Mouse (Mus musculus) E14TG2a.4 (cell line): ENCODE measurements around the gene Plcb3.

Source experiments
- H3K27me3 ChIP-seq: 2 replicates; pipeline ENCODE4 v1.6.1; 2014; ENCODE audit warnings: low read length, control low read depth; ENCODE audit not compliant: insufficient read depth
- H3K36me3 ChIP-seq: 2 replicates; pipeline ENCODE4 v1.6.1; 2014; ENCODE audit warnings: low read length, control low read depth; ENCODE audit not compliant: insufficient read depth
- H3K4me1 ChIP-seq: replicated peaks from 2 replicates; pipeline ENCODE4 v1.6.1; 2014; ENCODE audit warnings: low read depth, low read length, control low read depth
- H3K4me3 ChIP-seq: replicated peaks from 2 replicates; pipeline ENCODE4 v1.5.1; 2014; ENCODE audit warnings: mild to moderate bottlenecking, low read length
- H3K9me3 ChIP-seq: 2 replicates; pipeline ENCODE4 v1.6.1; 2014; ENCODE audit warnings: low read length, control low read depth
- CTCF ChIP-seq: conservative IDR thresholded peaks from 2 replicates; pipeline ENCODE4 v1.5.1; 2014; ENCODE audit warnings: low read length
- NANOG ChIP-seq: IDR thresholded peaks from 2 replicates; pipeline ENCODE4 v1.6.1; 2014; ENCODE audit warnings: borderline replicate concordance, low read length, mixed read lengths
- POU5F1 ChIP-seq: IDR thresholded peaks from 2 replicates; pipeline ENCODE4 v1.6.1; 2014; ENCODE audit warnings: low read length, borderline replicate concordance

Gene Plcb3

DNA sequence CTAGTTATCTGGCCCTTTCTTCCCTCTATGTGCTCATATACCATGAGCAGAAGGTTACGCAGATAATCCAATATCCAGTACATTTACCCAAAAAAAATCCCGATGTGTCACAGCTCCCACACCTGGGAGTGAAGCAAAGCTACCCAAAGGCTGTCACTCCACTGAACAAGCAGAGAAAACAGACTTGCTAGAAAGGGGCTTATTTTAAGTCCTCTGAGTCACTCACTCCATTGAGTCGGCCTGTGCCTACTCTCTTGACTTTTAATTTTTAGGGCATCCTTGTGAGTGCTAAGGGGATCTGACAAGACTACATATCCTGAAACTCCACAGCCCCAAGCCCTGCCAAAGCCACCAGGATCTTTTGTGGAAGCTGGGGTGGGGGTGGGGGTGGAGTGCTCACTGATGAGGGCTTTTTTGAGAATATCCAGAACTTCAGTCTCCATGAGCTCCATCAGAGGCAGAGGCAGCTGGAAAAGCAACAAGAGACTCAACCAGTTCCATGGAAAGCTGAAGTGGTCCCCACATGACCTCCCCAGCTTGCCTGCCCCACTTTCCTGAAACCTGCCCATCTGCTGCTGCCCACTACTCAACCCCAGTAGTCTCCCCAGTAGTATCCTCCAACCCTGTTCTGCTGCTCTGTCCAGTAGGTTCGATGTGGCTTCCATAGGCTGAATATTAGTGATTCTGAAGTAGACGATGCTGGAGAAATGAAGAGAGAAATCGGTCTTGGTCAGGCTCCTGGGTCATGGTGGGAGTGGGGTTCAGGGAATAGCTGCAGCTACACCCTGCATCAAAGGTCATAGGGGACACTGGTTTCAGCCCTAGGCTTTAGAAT is 53.2 kb downstream of the Plcb3 start:
- TF ChIP-seq NANOG, result no peak
- TF ChIP-seq CTCF, result no peak
- no peak for TF ChIP-seq POU5F1
- Histone ChIP-seq H3K36me3 (peaks cover 21% of the 10 kb centered on the region), H3K4me3 (no peak overlapping the region; the same call in 1 of the 2 replicates), H3K9me3 (no peaks in the 10 kb centered on the region), H3K4me1 (peaks cover 76% of the 10 kb centered on the region), H3K27me3 (peaks cover 55% of the 10 kb centered on the region)

DNA sequence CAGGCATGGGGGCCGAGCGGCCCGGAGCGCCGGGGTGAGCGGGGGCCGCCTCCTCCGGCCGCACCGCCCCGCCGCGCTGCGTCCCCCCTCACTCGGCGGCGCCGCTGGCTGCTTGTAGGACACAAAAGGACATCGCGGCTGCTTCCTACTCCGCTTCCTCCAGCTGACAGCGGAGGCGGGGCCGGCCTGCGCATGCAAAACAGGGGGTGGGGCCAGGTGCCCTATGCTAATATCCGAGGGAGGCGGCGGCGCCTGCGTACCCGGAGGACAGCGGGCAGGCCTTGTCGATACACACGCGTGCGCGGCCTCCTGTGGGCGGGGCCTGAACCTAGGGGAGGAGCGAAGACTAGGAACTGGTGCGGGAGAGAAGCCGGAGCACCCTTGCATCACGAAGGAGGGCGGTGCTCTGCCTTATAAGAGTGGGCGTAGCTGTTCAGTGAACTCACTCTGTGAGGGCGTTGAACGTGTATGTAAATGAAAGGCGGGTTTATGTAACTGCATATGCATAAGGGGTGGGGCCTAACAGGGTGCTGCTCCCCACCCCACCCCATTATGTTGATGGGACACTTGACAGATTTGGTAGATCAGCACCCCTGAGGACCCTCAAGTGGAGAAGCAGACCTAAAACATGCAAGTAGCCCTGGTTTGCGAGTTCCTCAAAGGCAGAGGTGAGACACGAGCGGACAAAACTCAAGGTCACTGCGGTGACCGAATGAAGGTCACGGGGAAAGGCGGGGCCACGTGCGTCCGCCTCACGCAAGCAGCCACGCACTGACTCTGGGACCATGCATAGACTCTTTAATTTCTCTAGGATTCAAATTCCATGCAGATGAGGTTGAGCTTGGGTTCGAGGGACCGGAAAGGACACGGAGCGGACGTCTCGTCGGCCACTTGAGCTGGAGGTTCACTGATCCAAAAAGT is 54.4 kb downstream of the Plcb3 start, which contains the start of gene Esrra:
Gene Esrra, minus strand, starts transcription at position 167 of the 921 bp plus-strand sequence.
- H3K27me3 ChIP-seq, result peaks cover 43% of the 10 kb centered on the region

DNA sequence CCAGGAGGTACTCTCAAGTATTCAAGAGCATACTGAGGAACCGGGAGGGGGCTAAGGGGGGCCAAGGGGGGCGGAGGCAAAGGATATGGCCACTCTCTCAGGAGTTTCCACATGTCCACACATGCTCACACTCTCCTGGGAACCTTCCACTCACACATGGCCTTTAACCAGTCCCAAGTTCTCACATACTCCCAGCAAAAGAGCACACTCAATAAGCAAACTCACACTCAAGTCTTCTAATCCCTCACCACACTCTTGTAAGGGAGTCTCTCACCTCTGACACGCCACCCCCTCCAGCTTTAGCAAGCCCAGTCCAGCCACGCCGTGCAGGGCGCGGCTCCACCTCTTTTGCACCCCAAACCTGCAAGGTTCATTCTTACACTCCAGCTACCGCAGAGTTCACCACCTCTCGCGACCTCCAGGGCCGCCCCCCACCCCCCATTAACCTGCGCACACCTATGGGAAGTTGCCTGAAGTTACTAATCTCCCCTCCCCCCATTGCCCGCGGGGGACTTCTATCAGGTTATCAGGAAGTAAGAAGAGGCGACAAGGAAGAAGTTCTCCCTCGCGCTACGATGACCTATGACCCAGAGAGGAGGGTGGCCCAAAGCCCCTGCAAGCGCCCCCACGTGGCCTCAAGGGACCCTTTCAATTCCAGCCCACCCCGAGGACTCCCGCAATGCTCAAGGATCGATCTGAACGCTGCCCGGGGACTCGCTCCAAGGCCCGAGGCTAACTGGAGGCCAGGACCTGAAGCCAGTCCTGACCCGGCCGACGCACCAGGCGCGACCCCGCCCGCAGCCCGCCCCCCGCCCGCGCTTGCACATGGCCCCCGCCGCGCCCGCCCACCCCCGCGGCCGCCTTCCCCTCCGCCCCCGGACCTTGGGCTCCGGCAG is 55.3 kb downstream of the Plcb3 start:
- peak overlapping the region; percentile 84 for H3K4me3 ChIP-seq
- peaks cover 25% of the 10 kb centered on the region for H3K36me3 ChIP-seq
- peaks cover 34% of the 10 kb centered on the region for H3K27me3 ChIP-seq
- no peak for TF ChIP-seq POU5F1
- no peak for TF ChIP-seq CTCF
- no peak for TF ChIP-seq NANOG
- H3K4me1 ChIP-seq, result peaks cover 58% of the 10 kb centered on the region
- no peaks in the 10 kb centered on the region for H3K9me3 ChIP-seq

More for the DNA sequence above, 54.4 kb downstream of the Plcb3 start, which contains the start of gene Esrra:
- H3K4me3 ChIP-seq, result peak within 1 kb of the TSS; percentile 84
- TF ChIP-seq POU5F1, result peak; percentile 90
- no peak for TF ChIP-seq CTCF
- TF ChIP-seq NANOG, result no peak
- H3K36me3 ChIP-seq, result peaks cover 21% of the 10 kb centered on the region
- no peaks in the 10 kb centered on the region for H3K9me3 ChIP-seq
- peaks cover 63% of the 10 kb centered on the region for H3K4me1 ChIP-seq

DNA sequence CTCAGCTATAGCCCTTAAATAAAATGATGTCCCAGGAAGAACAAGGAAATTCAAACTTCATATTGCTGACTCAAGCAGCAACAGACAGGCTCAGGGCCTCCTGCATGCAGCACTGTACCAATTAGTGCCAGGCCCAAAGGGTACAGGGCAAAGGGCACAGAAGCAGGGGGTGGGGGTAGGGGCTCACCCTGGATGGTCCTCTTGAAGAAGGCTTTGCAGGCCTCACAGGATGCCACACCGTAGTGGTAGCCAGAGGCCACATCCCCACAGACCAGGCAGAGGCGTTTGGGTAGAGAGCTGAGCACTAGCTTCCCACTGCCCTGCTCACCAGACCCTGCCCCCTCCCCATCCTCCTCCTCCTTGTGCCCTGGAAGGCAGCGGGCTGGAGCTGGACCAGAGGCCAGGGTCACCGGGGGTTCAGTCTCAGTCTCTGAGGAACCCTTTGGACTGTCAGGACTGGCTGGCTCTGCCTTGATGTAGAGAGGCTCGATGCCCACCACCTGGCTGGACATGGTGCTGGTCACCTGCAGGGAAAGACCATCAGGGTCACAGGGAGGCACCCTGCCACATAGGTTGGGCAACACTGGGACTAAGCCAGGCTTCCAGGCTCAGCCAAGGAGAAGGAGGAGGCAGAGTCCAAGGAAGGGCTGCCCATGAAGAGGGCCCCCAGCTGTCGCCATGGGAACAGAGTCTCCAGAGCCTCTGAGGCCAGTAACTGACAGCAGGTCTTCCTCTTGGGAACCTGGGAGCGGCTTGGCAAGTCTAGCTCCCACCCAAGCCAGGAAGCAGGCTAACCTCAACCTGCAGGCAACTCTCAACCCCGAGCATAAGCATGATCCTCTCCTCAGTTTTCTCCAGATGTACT is 56.2 kb downstream of the Plcb3 start:
- H3K9me3 ChIP-seq, result no peaks in the 10 kb centered on the region
- H3K36me3 ChIP-seq, result peaks cover 32% of the 10 kb centered on the region
- peaks cover 25% of the 10 kb centered on the region for H3K27me3 ChIP-seq
- H3K4me3 ChIP-seq, result peak overlapping the region; percentile 84
- H3K4me1 ChIP-seq, result peaks cover 55% of the 10 kb centered on the region
- TF ChIP-seq CTCF (no peak), POU5F1 (no peak), NANOG (no peak)

DNA sequence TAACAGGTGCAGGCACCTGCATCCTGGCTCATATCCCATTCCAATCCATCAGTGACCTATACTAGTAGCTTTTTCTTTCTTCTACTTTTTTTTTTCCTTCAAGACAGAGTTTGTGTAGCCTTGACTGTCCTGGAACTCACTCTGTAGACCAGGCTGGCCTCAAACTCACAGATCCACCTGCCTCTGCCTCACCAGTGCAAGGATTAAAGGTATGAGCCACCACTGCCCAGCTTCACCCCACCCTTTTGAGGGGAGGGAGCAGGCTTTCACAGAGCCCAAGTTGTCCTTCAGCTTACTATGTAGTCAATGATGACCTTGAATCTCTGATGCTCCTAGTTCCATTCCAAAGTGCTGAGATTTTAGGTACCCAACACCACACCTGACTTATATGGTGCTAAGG is 56.8 kb downstream of the Plcb3 start:
- H3K4me3 ChIP-seq, result no peak overlapping the region
- TF ChIP-seq CTCF (no peak), NANOG (no peak), POU5F1 (no peak)
- no peaks in the 10 kb centered on the region for H3K9me3 ChIP-seq
- H3K4me1 ChIP-seq, result peaks cover 52% of the 10 kb centered on the region
- H3K27me3 ChIP-seq, result peaks cover 19% of the 10 kb centered on the region
- H3K36me3 ChIP-seq, result peaks cover 32% of the 10 kb centered on the region

DNA sequence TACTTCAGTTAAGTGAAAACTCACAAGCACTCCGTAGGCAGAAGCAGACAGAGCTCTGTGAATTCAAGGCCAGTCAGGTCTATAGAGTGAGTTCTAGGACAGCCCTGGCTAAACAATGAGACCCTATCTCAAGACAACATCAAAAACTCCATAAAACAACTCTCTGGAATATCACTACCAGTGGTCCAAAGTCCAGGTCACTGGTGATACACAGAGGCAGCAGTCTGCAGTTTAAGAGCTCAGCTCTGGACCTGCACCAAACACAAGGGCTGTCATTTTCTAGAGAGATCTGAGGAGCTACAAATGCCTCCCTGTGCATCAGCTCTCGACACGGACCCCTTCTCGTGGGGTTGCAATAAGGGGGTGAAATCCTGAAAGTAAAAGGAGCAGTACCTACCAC is 57.9 kb downstream of the Plcb3 start:
- H3K36me3 ChIP-seq, result peaks cover 34% of the 10 kb centered on the region
- no peak for TF ChIP-seq NANOG
- no peak for TF ChIP-seq CTCF
- TF ChIP-seq POU5F1, result no peak
- peaks cover 58% of the 10 kb centered on the region for H3K4me1 ChIP-seq
- H3K9me3 ChIP-seq, result no peaks in the 10 kb centered on the region
- H3K27me3 ChIP-seq, result peaks cover 9% of the 10 kb centered on the region
- H3K4me3 ChIP-seq, result no peak overlapping the region

DNA sequence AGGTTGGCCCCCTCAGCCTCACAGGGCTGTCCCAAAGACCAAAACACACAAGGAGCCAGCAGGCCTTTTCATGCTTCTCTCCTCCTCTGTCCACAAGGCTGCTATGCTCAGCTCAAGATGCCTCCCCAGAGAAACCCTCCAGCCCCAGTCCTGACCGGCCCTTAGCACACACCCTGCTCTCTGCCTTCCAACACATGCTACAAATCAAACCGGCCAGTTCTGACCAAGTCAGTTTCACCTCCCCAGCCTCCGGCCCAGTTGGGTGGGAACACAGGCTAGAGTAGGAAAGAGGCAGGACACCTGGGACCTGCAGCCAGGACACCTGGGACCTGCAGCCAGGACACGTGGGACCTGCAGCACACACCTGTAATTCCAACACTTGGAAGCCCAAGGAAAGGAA is 59.8 kb downstream of the Plcb3 start:
- H3K4me3 ChIP-seq, result no peak overlapping the region
- H3K4me1 ChIP-seq, result peaks cover 63% of the 10 kb centered on the region
- no peaks in the 10 kb centered on the region for H3K27me3 ChIP-seq
- peaks cover 53% of the 10 kb centered on the region for H3K36me3 ChIP-seq
- no peaks in the 10 kb centered on the region for H3K9me3 ChIP-seq
- TF ChIP-seq POU5F1 (no peak), CTCF (no peak), NANOG (no peak)
